Mouse (Mus musculus) G1E (cell line): ENCODE results near the gene Erbb2.

Experiments
- CTCF ChIP-seq: IDR thresholded peaks from 2 replicates; pipeline ENCODE4 v1.5.1; 2012; ENCODE audit warnings: low read depth, low read length, inconsistent platforms, mixed read lengths
- GATA1 ChIP-seq: IDR thresholded peaks from 2 replicates; pipeline ENCODE4 v1.6.1; 2012; ENCODE audit warnings: borderline replicate concordance, low read length, inconsistent platforms, mixed read lengths
- GATA2 ChIP-seq: IDR thresholded peaks from 2 replicates; pipeline ENCODE4 v1.6.1; 2012; ENCODE audit warnings: low read depth, low read length, inconsistent platforms, borderline replicate concordance
- POLR2AphosphoS5 ChIP-seq: IDR thresholded peaks from 2 replicates; pipeline ENCODE4 v1.6.1; 2012; ENCODE audit warnings: low read depth, low read length, inconsistent platforms; ENCODE audit not compliant: insufficient replicate concordance
- TAL1 ChIP-seq: conservative IDR thresholded peaks from 2 replicates; pipeline ENCODE4 v1.6.1; 2012; ENCODE audit warnings: low read depth, low read length, inconsistent platforms, mixed read lengths

DNA sequence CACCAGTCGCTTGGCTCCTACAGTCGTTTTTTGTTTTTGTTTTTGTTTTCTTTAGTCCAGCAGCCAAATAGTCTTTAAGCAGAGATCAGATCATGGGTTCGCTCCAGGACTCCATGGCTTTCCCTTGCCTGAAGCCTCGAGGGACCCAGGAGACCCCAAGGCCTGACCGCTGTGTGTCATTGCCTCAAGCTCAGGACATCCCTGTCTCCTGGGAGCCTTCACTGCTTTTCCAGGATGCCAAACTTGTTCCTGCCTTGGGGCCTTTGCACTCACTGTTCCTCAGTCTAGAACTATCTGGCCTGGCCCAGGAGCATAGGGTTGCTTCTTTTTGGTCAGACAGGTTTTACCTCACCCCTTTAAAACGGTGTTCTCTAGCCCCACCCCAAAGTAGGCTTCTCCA is 5.6 kb upstream of the Erbb2 start:
- TF ChIP-seq CTCF: no peak
- TF ChIP-seq TAL1: no peak
- no peak for TF ChIP-seq GATA1
- no peak for TF ChIP-seq POLR2AphosphoS5
- no peak for TF ChIP-seq GATA2
